Mouse (Mus musculus) thymus, adult 2 months (tissue): ENCODE data around the gene Rpl28.

Experiments
- CTCF ChIP-seq: fragments of 200-500 bp; IDR thresholded peaks from 2 replicates; pipeline ENCODE4 v1.5.1; 2012; ENCODE audit warnings: mild to moderate bottlenecking, control low read depth, low read length, moderate library complexity, borderline replicate concordance; ENCODE audit not compliant: control insufficient read depth, poor library complexity, insufficient read depth; ENCODE audit errors: extremely low read depth
- POLR2A ChIP-seq: fragments of 200-500 bp; IDR thresholded peaks from 2 replicates; pipeline ENCODE4 v1.6.1; 2012; ENCODE audit warnings: mild to moderate bottlenecking, low read length, control low read depth, moderate library complexity; ENCODE audit not compliant: control insufficient read depth, poor library complexity, insufficient read depth; ENCODE audit errors: extremely low read depth

DNA sequence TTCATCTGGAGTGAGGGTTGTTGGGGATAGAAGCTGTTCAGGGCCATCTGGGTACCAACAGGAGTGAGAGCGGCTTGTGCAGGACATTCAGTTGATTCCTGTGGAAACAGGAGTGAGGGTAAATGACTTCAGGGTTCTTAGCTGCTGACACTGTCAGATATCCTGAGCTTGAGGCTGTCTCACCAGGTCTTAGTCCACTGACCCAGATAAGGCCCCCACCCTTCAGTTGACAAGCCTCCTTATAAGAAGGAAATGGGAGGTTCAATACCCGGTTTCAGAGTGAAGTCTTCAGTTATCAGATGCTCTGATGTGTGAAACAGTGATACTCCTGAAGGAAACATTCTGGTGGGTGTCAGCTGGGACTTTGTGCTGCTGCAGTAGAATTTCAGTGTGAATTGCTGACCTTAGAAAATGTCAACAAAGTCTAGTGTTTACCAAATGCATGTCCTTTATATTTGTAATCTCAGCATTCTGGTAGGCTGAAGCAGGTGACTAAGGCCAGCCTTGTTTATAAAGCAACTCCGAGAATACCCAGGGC is 2.0 kb downstream of the Rpl28 start:
- TF ChIP-seq CTCF (no peak), POLR2A (no peak)
